Mouse (Mus musculus): Measurements from ENCODE around the gene Ctnnal1. TPM values are rescaled to one million over a fixed set of nuclear protein-coding genes. Genes with fewer than 3 reads are reported as not detected.

Gene Ctnnal1
- polyA plus RNA-seq, 1 experiment from 2014 or later, result 27.8 TPM

GRCm38 (mm10) chr4:56901671-56902070 is 36.7 kb upstream of the Ctnnal1 start:
- Histone ChIP-seq H3K4me1 (ENCODE audit: control insufficient read depth in 2 of 2, insufficient read depth in 2 of 2, low read length in 2 of 2) (peaks cover 0 to 4% of the 10 kb centered on the region in 2 experiments; a peak in 2 of 4 replicates), H3K36me3 (ENCODE audit: control insufficient read depth, insufficient read depth, low read length) (peaks cover 96% of the 10 kb centered on the region), H3K9me3 (ENCODE audit: control insufficient read depth, low read length) (peaks cover 5% of the 10 kb centered on the region), H3K4me2 (ENCODE audit: low read length) (no peak overlapping the region), H3K9ac (ENCODE audit: low read length) (no peak overlapping the region), H3K27me3 (ENCODE audit: control insufficient read depth, insufficient read depth, low read length) (no peaks in the 10 kb centered on the region), H3K27ac (replicated peaks in 1 of 2; ENCODE audit: control insufficient read depth in 1 of 2, insufficient read depth in 1 of 2, low read depth in 2 of 2, low read length in 2 of 2) (no peak overlapping the region), H3K4me3 (ENCODE audit: control insufficient read depth in 1 of 2, insufficient read depth in 1 of 2, low read depth in 1 of 2, low read length in 2 of 2) (no peak overlapping the region)
- ATAC-seq (ENCODE audit: insufficient number of reproducible peaks, insufficient read depth, low FRiP score, low read depth), result no peak
- 94% methylated on average over 2 of the region's 2 CpGs for WGBS

- Histone ChIP-seq H3K36me3 (ENCODE audit: control insufficient read depth, insufficient read depth, low read length) (peaks cover 83% of the 10 kb centered on the region), H3K27me3 (ENCODE audit: control insufficient read depth, insufficient read depth, low read length) (no peaks in the 10 kb centered on the region), H3K9ac (ENCODE audit: low read length) (no peak overlapping the region), H3K9me3 (ENCODE audit: control insufficient read depth, low read length) (peaks cover 5% of the 10 kb centered on the region), H3K4me3 (ENCODE audit: control insufficient read depth in 1 of 2, insufficient read depth in 1 of 2, low read depth in 1 of 2, low read length in 2 of 2) (no peak overlapping the region), H3K4me2 (ENCODE audit: low read length) (no peak overlapping the region), H3K4me1 (ENCODE audit: control insufficient read depth in 2 of 2, insufficient read depth in 2 of 2, low read length in 2 of 2) (peaks cover 0 to 4% of the 10 kb centered on the region in 2 experiments; a peak in 2 of 4 replicates), H3K27ac (replicated peaks in 1 of 2; ENCODE audit: control insufficient read depth in 1 of 2, insufficient read depth in 1 of 2, low read depth in 2 of 2, low read length in 2 of 2) (no peak overlapping the region)
- ATAC-seq (ENCODE audit: insufficient number of reproducible peaks, insufficient read depth, low FRiP score, low read depth), result no peak
- WGBS, result 90% methylated on average over 8 of the region's 8 CpGs
Measured at GRCm38 (mm10) chr4:56899216-56899615, 34.2 kb upstream of the Ctnnal1 start.

GRCm38 (mm10) chr4:56897511-56897910 is 32.5 kb upstream of the Ctnnal1 start:
- Histone ChIP-seq H3K27me3 (ENCODE audit: control insufficient read depth, insufficient read depth, low read length) (no peaks in the 10 kb centered on the region), H3K4me3 (ENCODE audit: control insufficient read depth in 1 of 2, insufficient read depth in 1 of 2, low read depth in 1 of 2, low read length in 2 of 2) (no peak overlapping the region), H3K36me3 (ENCODE audit: control insufficient read depth, insufficient read depth, low read length) (peaks cover 72% of the 10 kb centered on the region), H3K9me3 (ENCODE audit: control insufficient read depth, low read length) (peaks cover 5% of the 10 kb centered on the region), H3K27ac (replicated peaks in 1 of 2; ENCODE audit: control insufficient read depth in 1 of 2, insufficient read depth in 1 of 2, low read depth in 2 of 2, low read length in 2 of 2) (no peak overlapping the region), H3K9ac (ENCODE audit: low read length) (no peak overlapping the region), H3K4me1 (ENCODE audit: control insufficient read depth in 2 of 2, insufficient read depth in 2 of 2, low read length in 2 of 2) (peaks cover 3 to 8% of the 10 kb centered on the region in 2 experiments; a peak in 3 of 4 replicates), H3K4me2 (ENCODE audit: low read length) (no peak overlapping the region)
- ATAC-seq (ENCODE audit: insufficient number of reproducible peaks, insufficient read depth, low FRiP score, low read depth), result no peak
- WGBS, result 78% methylated on average over 3 of the region's 3 CpGs

- H3K36me3 ChIP-seq (ENCODE audit: control insufficient read depth, insufficient read depth, low read length), result peaks cover 60% of the 10 kb centered on the region
- H3K4me2 ChIP-seq (ENCODE audit: low read length), result no peak overlapping the region
- H3K4me3 ChIP-seq (ENCODE audit: control insufficient read depth in 1 of 2, insufficient read depth in 1 of 2, low read depth in 1 of 2, low read length in 2 of 2), result no peak overlapping the region
- peaks cover 9 to 17% of the 10 kb centered on the region in 2 experiments for H3K4me1 ChIP-seq (ENCODE audit: control insufficient read depth in 2 of 2, insufficient read depth in 2 of 2, low read length in 2 of 2)
- H3K9ac ChIP-seq (ENCODE audit: low read length), result no peak overlapping the region
- H3K27ac ChIP-seq (replicated peaks in 1 of 2; ENCODE audit: control insufficient read depth in 1 of 2, insufficient read depth in 1 of 2, low read depth in 2 of 2, low read length in 2 of 2), result no peak overlapping the region
- WGBS, result 94% methylated on average over 3 of the region's 3 CpGs
- no peak for ATAC-seq (ENCODE audit: insufficient number of reproducible peaks, insufficient read depth, low FRiP score, low read depth)
- H3K9me3 ChIP-seq (ENCODE audit: control insufficient read depth, low read length), result no peaks in the 10 kb centered on the region
- no peaks in the 10 kb centered on the region for H3K27me3 ChIP-seq (ENCODE audit: control insufficient read depth, insufficient read depth, low read length)
Measured at GRCm38 (mm10) chr4:56894196-56894595, 29.2 kb upstream of the Ctnnal1 start.

GRCm38 (mm10) chr4:56892501-56893115 is 27.6 kb upstream of the Ctnnal1 start:
- H3K36me3 ChIP-seq (ENCODE audit: control insufficient read depth, insufficient read depth, low read length), result peaks cover 58% of the 10 kb centered on the region
- no peak overlapping the region for H3K9ac ChIP-seq (ENCODE audit: low read length)
- no peaks in the 10 kb centered on the region for H3K9me3 ChIP-seq (ENCODE audit: control insufficient read depth, low read length)
- H3K4me1 ChIP-seq (ENCODE audit: control insufficient read depth in 2 of 2, insufficient read depth in 2 of 2, low read length in 2 of 2), result peaks cover 9 to 13% of the 10 kb centered on the region in 2 experiments
- H3K4me3 ChIP-seq (ENCODE audit: control insufficient read depth in 1 of 2, insufficient read depth in 1 of 2, low read depth in 1 of 2, low read length in 2 of 2), result no peak overlapping the region
- H3K27ac ChIP-seq (replicated peaks in 1 of 2; ENCODE audit: control insufficient read depth in 1 of 2, insufficient read depth in 1 of 2, low read depth in 2 of 2, low read length in 2 of 2), result peak overlapping the region in 1 of 2 experiments; percentile 48; a peak in 2 of 4 replicates
- no peak overlapping the region for H3K4me2 ChIP-seq (ENCODE audit: low read length)
- H3K27me3 ChIP-seq (ENCODE audit: control insufficient read depth, insufficient read depth, low read length), result no peaks in the 10 kb centered on the region
- WGBS, result 72% methylated on average over 6 of the region's 6 CpGs
- no peak for ATAC-seq (ENCODE audit: insufficient number of reproducible peaks, insufficient read depth, low FRiP score, low read depth)

GRCm38 (mm10) chr4:56888483-56888882 is 23.5 kb upstream of the Ctnnal1 start:
- Histone ChIP-seq H3K27me3 (ENCODE audit: control insufficient read depth, insufficient read depth, low read length) (no peaks in the 10 kb centered on the region), H3K9me3 (ENCODE audit: control insufficient read depth, low read length) (no peaks in the 10 kb centered on the region), H3K4me2 (ENCODE audit: low read length) (no peak overlapping the region), H3K4me3 (ENCODE audit: control insufficient read depth in 1 of 2, insufficient read depth in 1 of 2, low read depth in 1 of 2, low read length in 2 of 2) (no peak overlapping the region), H3K27ac (replicated peaks in 1 of 2; ENCODE audit: control insufficient read depth in 1 of 2, insufficient read depth in 1 of 2, low read depth in 2 of 2, low read length in 2 of 2) (no peak overlapping the region; a peak in 1 of 4 replicates), H3K36me3 (ENCODE audit: control insufficient read depth, insufficient read depth, low read length) (peaks cover 66% of the 10 kb centered on the region), H3K9ac (ENCODE audit: low read length) (no peak overlapping the region), H3K4me1 (ENCODE audit: control insufficient read depth in 2 of 2, insufficient read depth in 2 of 2, low read length in 2 of 2) (peaks cover 11 to 20% of the 10 kb centered on the region in 2 experiments)
- 51% methylated on average over 5 of the region's 5 CpGs for WGBS
- ATAC-seq (ENCODE audit: insufficient number of reproducible peaks, insufficient read depth, low FRiP score, low read depth), result no peak

- 39% methylated on average over 6 of the region's 6 CpGs for WGBS
Measured at GRCm38 (mm10) chr4:56886286-56886979, 21.4 kb upstream of the Ctnnal1 start.

More at GRCm38 (mm10) chr4:56886286-56886979, 21.4 kb upstream of the Ctnnal1 start:
- no peak overlapping the region for H3K4me2 ChIP-seq (ENCODE audit: low read length)
- H3K27ac ChIP-seq (replicated peaks in 1 of 2; ENCODE audit: control insufficient read depth in 1 of 2, insufficient read depth in 1 of 2, low read depth in 2 of 2, low read length in 2 of 2), result no peak overlapping the region
- no peak overlapping the region for H3K4me3 ChIP-seq (ENCODE audit: control insufficient read depth in 1 of 2, insufficient read depth in 1 of 2, low read depth in 1 of 2, low read length in 2 of 2)
- H3K27me3 ChIP-seq (ENCODE audit: control insufficient read depth, insufficient read depth, low read length), result no peaks in the 10 kb centered on the region
- H3K36me3 ChIP-seq (ENCODE audit: control insufficient read depth, insufficient read depth, low read length), result peaks cover 72% of the 10 kb centered on the region
- H3K4me1 ChIP-seq (ENCODE audit: control insufficient read depth in 2 of 2, insufficient read depth in 2 of 2, low read length in 2 of 2), result peaks cover 8 to 15% of the 10 kb centered on the region in 2 experiments
- H3K9me3 ChIP-seq (ENCODE audit: control insufficient read depth, low read length), result no peaks in the 10 kb centered on the region
- no peak overlapping the region for H3K9ac ChIP-seq (ENCODE audit: low read length)
- no peak for ATAC-seq (ENCODE audit: insufficient number of reproducible peaks, insufficient read depth, low FRiP score, low read depth)

Measured in heart, embryonic 14.5 days (tissue).